Mouse (Mus musculus) neural tube, embryonic 15.5 days (tissue): ENCODE data around the gene Shld1. TPM values are rescaled to one million over a fixed set of nuclear protein-coding genes. Genes with fewer than 3 reads are reported as not detected.

Experiments
- ATAC-seq: fragments of 200-750 bp; cut with Nextera tagmentation; 2 replicates; pipeline ENCODE4 v1.8.0; 2017; ENCODE audit warnings: mild to moderate bottlenecking, moderate TSS enrichment, moderate library complexity; ENCODE audit not compliant: low FRiP score
- H3K27ac ChIP-seq: fragments of 300-500 bp; sonication (generic); replicated peaks from 2 replicates; pipeline ENCODE4 v1.5.1; 2015; ENCODE audit warnings: mild to moderate bottlenecking, inconsistent platforms
- H3K27me3 ChIP-seq: fragments of 300-500 bp; sonication (generic); replicated peaks from 2 replicates; pipeline ENCODE4 v1.6.1; 2015; ENCODE audit warnings: inconsistent platforms
- H3K36me3 ChIP-seq: fragments of 300-500 bp; sonication (generic); 2 replicates; pipeline ENCODE4 v1.6.1; 2015; ENCODE audit warnings: inconsistent platforms
- H3K4me1 ChIP-seq: fragments of 300-500 bp; sonication (generic); 2 replicates; pipeline ENCODE4 v1.6.1; 2015; ENCODE audit warnings: inconsistent platforms
- H3K4me2 ChIP-seq: fragments of 300-500 bp; sonication (generic); 2 replicates; pipeline ENCODE4 v1.6.1; 2015; ENCODE audit warnings: inconsistent platforms, mild to moderate bottlenecking, moderate library complexity
- H3K4me3 ChIP-seq: fragments of 300-500 bp; sonication (generic); replicated peaks from 2 replicates; pipeline ENCODE4 v1.5.1; 2015; ENCODE audit warnings: mild to moderate bottlenecking, inconsistent platforms
- H3K9ac ChIP-seq: fragments of 300-500 bp; sonication (generic); replicated peaks from 2 replicates; pipeline ENCODE4 v1.6.1; 2015; ENCODE audit warnings: mild to moderate bottlenecking, inconsistent platforms
- H3K9me3 ChIP-seq: fragments of 300-500 bp; sonication (generic); replicated peaks from 2 replicates; pipeline ENCODE4 v1.6.1; 2016; ENCODE audit warnings: inconsistent platforms
- WGBS: fragments of 180-500 bp; shearing (Covaris S2); methylation state at CpG from one replicate; pipeline ENCODE4 v1.1.7; 2015; ENCODE audit warnings: mixed read lengths; 5-methylcytosine and 5-hydroxymethylcytosine counted together
- polyA plus RNA-seq: library from polyadenylated mRNA; unstranded; fragments of >200 nt; fragmentation: Nextera tagmentation; extraction: Ambion mirVana; gene quantifications from 2 replicates; pipeline ENCODE4 v1.2.1, GENCODE M21; 2015

Shld1 gene
- polyA plus RNA-seq, 1 experiment from 2014 or later: 23.3 TPM

- H3K4me3 ChIP-seq: no peak overlapping the region
- 95% methylated on average over 10 of the region's 10 CpGs for WGBS
Measured at GRCm38 (mm10) chr2:132733603-132734573, 47.2 kb downstream of the Shld1 start.

DNA sequence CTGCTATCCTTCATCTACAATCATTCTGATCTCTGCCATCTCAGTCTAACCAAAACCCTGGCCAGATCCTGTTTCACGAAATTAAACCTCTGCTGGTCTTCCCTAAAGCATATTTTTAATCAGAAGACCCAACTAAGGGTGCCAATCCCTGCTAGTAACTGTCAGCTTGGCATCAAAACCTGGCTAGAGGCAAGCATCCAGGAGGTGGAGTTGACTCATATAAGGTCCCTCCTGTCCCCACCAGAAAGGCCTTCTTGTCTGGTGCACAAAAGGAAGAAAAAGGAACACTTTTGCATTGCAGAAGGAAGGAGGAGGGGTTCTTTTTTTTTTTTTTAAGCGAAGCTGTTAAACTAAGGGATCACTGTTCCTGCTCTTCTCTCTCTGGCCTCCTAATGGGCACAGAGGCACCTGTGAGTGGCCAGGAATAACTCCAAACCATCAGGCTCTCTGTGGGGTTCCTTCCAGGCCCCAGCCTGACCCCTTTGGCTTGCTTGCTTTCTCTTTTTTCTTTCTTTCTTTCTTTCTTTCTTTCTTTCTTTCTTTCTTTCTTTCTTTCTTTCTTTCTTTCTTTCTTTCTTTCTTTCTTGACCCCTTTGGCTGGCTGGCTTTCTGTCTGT, 52.2 kb downstream of the Shld1 start:
- Histone ChIP-seq H3K4me3 (no peak overlapping the region), H3K27me3 (no peaks in the 10 kb centered on the region), H3K27ac (no peak overlapping the region), H3K36me3 (no peaks in the 10 kb centered on the region), H3K9me3 (no peaks in the 10 kb centered on the region), H3K4me2 (no peak overlapping the region), H3K9ac (no peak overlapping the region), H3K4me1 (no peaks in the 10 kb centered on the region)
- no peak for ATAC-seq
- WGBS: 46% methylated on average over 2 of the region's 2 CpGs

More at GRCm38 (mm10) chr2:132733603-132734573, 47.2 kb downstream of the Shld1 start:
- no peak for ATAC-seq
- H3K9me3 ChIP-seq: no peaks in the 10 kb centered on the region
- H3K27ac ChIP-seq: no peak overlapping the region
- H3K4me1 ChIP-seq: no peaks in the 10 kb centered on the region
- H3K4me2 ChIP-seq: no peak overlapping the region
- no peaks in the 10 kb centered on the region for H3K36me3 ChIP-seq
- no peak overlapping the region for H3K9ac ChIP-seq
- no peaks in the 10 kb centered on the region for H3K27me3 ChIP-seq

GRCm38 (mm10) chr2:132741862-132742347, 55.2 kb downstream of the Shld1 start:
- no peaks in the 10 kb centered on the region for H3K36me3 ChIP-seq
- H3K9ac ChIP-seq: no peak overlapping the region
- no peak for ATAC-seq

GRCm38 (mm10) chr2:132744866-132745265, 58.1 kb downstream of the Shld1 start:
- no peaks in the 10 kb centered on the region for H3K9me3 ChIP-seq
- no peak overlapping the region for H3K4me2 ChIP-seq
- 91% methylated on average over 5 of the region's 5 CpGs for WGBS
- no peak overlapping the region for H3K4me3 ChIP-seq
- H3K36me3 ChIP-seq: 0 out of 2 replicates have a peak, but pooled peaks cover under 1% of the 10 kb centered on the region
- no peaks in the 10 kb centered on the region for H3K4me1 ChIP-seq
- no peak overlapping the region for H3K9ac ChIP-seq
- no peaks in the 10 kb centered on the region for H3K27me3 ChIP-seq
- no peak overlapping the region for H3K27ac ChIP-seq
- ATAC-seq: no peak

More at GRCm38 (mm10) chr2:132741862-132742347, 55.2 kb downstream of the Shld1 start:
- Histone ChIP-seq H3K4me3 (no peak overlapping the region), H3K27ac (no peak overlapping the region), H3K4me1 (no peaks in the 10 kb centered on the region), H3K4me2 (no peak overlapping the region), H3K27me3 (no peaks in the 10 kb centered on the region), H3K9me3 (no peaks in the 10 kb centered on the region)
- 64% methylated on average over 8 of the region's 8 CpGs for WGBS

DNA sequence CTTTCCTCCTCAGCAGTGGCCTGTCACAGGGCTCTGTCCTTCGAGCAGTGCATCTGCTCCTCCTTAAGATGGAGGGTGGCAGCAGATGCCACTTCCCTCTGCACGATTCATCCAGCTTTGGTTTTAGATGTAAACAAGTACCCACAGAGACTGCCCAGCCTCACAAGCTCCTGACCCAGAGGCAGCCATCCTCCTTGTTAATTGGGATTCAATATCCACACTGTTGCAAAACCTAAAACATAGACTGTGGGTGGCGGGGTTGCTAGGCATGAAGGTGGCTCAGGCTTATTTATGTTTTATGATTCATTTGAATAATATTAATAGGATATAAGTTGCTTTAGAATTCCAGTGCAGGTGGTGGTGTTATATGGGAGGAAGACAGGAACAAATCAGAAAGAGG, 59.4 kb downstream of the Shld1 start:
- Histone ChIP-seq H3K9ac (no peak overlapping the region), H3K27ac (no peak overlapping the region), H3K36me3 (0 out of 2 replicates have a peak, but pooled peaks cover 7% of the 10 kb centered on the region), H3K4me2 (no peak overlapping the region), H3K27me3 (no peaks in the 10 kb centered on the region), H3K4me3 (no peak overlapping the region), H3K9me3 (no peaks in the 10 kb centered on the region), H3K4me1 (no peaks in the 10 kb centered on the region)
- WGBS: 94% methylated on average over 3 of the region's 3 CpGs
- no peak for ATAC-seq

DNA sequence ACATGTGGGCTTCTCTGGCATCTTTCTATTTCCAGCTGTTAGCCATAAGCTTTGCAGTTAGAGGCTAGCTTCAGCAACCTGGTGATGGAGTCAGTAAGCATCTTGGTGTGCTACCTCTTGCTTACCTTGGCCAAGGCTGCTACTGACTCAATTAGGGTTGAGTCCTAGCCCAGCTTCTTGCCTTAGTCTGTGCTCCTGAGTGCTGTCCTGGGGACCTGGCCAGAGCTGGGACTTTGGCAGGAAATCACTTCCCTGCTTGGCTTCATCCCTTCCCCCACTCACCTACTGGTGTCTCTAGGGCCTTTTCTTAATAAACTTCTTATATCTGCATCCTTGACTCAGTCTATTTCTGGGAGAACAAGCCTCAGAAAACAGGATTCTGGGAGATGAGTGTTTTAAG, 64.0 kb downstream of the Shld1 start:
- ATAC-seq: no peak
- no peaks in the 10 kb centered on the region for H3K27me3 ChIP-seq

DNA sequence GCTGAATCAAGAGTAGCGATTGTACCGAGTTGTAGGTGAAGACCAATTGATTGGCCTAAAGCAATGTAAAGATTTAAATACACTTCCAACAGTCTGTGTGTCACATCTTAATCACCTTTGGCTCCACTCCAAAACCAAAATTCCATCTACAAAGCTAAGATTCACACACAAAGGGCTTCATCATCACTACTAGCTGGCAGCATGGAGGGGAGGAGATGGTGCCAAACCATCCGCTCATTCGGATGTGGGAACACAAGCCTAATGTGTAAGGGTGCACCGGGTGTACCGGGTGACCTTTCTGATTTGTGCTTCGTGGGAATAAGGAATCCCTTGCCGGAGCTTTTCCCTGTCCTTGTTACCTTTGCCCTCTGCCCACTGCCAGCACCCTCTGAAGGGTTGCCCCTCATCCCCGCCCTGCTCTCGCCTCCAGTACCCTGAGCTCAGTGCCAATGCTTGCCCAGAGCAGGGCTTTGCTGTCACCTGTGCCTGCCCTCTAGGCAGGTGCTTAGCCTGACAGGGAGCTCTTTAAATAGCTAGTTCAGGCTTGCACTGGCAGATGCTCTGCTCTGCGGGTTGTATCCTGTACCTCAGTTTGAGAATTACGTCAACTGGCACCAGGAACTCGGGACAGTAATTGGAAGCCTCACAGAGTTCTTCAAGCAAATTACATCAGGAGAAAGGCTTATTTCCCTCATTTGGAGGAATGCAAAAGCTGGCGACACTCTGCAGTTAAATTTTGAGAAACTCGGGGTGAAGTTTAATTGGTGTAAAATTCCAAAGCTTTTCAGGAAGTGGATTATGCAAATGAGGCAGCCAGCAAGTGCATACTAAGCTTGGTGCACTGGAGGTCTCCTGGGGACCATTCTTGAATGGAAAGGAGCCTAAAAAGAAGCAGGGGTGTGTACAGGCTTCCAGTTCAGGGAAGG, 64.7 kb downstream of the Shld1 start:
- ATAC-seq: no peak
- H3K27ac ChIP-seq: no peak overlapping the region
- 74% methylated on average over 15 of the region's 15 CpGs for WGBS

More for the DNA sequence above, 64.0 kb downstream of the Shld1 start:
- Histone ChIP-seq H3K9me3 (no peaks in the 10 kb centered on the region), H3K4me3 (no peak overlapping the region), H3K4me2 (no peak overlapping the region), H3K27ac (no peak overlapping the region), H3K4me1 (0 out of 2 replicates have a peak, but pooled peaks cover 3% of the 10 kb centered on the region), H3K36me3 (0 out of 2 replicates have a peak, but pooled peaks cover 7% of the 10 kb centered on the region), H3K9ac (no peak overlapping the region)

GRCm38 (mm10) chr2:132752398-132752797, 65.7 kb downstream of the Shld1 start:
- Histone ChIP-seq H3K4me1 (0 out of 2 replicates have a peak, but pooled peaks cover 3% of the 10 kb centered on the region), H3K9me3 (no peaks in the 10 kb centered on the region; the same call in 1 of the 2 replicates), H3K9ac (no peak overlapping the region), H3K27me3 (no peaks in the 10 kb centered on the region), H3K27ac (no peak overlapping the region), H3K4me3 (no peak overlapping the region), H3K4me2 (no peak overlapping the region), H3K36me3 (0 out of 2 replicates have a peak, but pooled peaks cover 7% of the 10 kb centered on the region)
- WGBS: 83% methylated on average over 2 of the region's 2 CpGs
- no peak for ATAC-seq

More for the DNA sequence above, 64.7 kb downstream of the Shld1 start:
- Histone ChIP-seq H3K9me3 (no peaks in the 10 kb centered on the region; the same call in 1 of the 2 replicates), H3K9ac (no peak overlapping the region), H3K27me3 (no peaks in the 10 kb centered on the region), H3K4me1 (0 out of 2 replicates have a peak, but pooled peaks cover 3% of the 10 kb centered on the region), H3K36me3 (0 out of 2 replicates have a peak, but pooled peaks cover 7% of the 10 kb centered on the region), H3K4me3 (no peak overlapping the region), H3K4me2 (no peak overlapping the region)

DNA sequence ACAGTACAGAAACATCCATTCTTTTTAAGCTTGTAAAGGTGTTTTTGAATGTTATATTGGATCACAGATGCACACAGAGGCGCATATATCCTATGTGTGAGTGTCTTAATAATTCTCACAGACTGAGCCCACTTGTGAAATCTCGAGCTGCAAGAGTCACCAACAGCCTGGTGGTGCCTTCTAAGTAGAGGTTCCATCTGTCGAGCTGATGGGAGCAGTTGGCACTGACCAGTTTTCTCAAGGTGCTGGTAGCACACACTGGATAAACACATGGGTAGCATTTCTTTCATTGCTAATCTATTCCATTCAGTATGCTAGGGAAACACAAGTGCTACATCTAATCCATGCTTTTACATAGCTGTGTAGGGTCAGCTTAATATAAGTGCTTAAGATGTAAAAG, 66.4 kb downstream of the Shld1 start:
- Histone ChIP-seq H3K27ac (no peak overlapping the region), H3K9ac (no peak overlapping the region), H3K4me1 (peaks cover 7% of the 10 kb centered on the region; the same call in 1 of the 2 replicates), H3K4me2 (no peak overlapping the region), H3K9me3 (no peaks in the 10 kb centered on the region; the same call in 1 of the 2 replicates), H3K36me3 (0 out of 2 replicates have a peak, but pooled peaks cover 7% of the 10 kb centered on the region), H3K4me3 (no peak overlapping the region), H3K27me3 (no peaks in the 10 kb centered on the region)
- no peak for ATAC-seq
- 85% methylated on average over 3 of the region's 3 CpGs for WGBS

GRCm38 (mm10) chr2:132757911-132758310, 71.2 kb downstream of the Shld1 start:
- no peak overlapping the region for H3K4me3 ChIP-seq
- H3K4me2 ChIP-seq: no peak overlapping the region
- H3K36me3 ChIP-seq: no peaks in the 10 kb centered on the region
- H3K9me3 ChIP-seq: no peaks in the 10 kb centered on the region; the same call in 1 of the 2 replicates
- ATAC-seq: no peak
- H3K27ac ChIP-seq: no peak overlapping the region
- peaks cover 6% of the 10 kb centered on the region for H3K4me1 ChIP-seq
- no peaks in the 10 kb centered on the region for H3K27me3 ChIP-seq
- no peak overlapping the region for H3K9ac ChIP-seq
- 62% methylated on average over 5 of the region's 5 CpGs for WGBS

GRCm38 (mm10) chr2:132770822-132771221, 84.1 kb downstream of the Shld1 start:
- no peak overlapping the region for H3K27ac ChIP-seq
- H3K4me1 ChIP-seq: no peaks in the 10 kb centered on the region
- no peaks in the 10 kb centered on the region for H3K27me3 ChIP-seq
- no peak overlapping the region for H3K9ac ChIP-seq
- WGBS: 88% methylated on average over 1 of the region's 1 CpGs
- no peaks in the 10 kb centered on the region for H3K9me3 ChIP-seq
- no peak overlapping the region for H3K4me3 ChIP-seq
- H3K4me2 ChIP-seq: no peak overlapping the region
- no peak for ATAC-seq
- H3K36me3 ChIP-seq: no peaks in the 10 kb centered on the region
